Mouse (Mus musculus) cerebellum, postnatal 36 days (tissue): ENCODE measurements around the gene Soat1.
"Not testable (repeated sequence)": the region's sequence is repeated elsewhere in the genome, so short reads cannot be mapped to it uniquely, and the experiment has no call there.

Experiments
- DNase-seq, 2 experiments: peaks; one replicate each; pipeline ENCODE4 v3.0.0; 2021 to 2022; ENCODE audit warnings: mixed read lengths in 2 of 2

The Soat1 gene

DNA sequence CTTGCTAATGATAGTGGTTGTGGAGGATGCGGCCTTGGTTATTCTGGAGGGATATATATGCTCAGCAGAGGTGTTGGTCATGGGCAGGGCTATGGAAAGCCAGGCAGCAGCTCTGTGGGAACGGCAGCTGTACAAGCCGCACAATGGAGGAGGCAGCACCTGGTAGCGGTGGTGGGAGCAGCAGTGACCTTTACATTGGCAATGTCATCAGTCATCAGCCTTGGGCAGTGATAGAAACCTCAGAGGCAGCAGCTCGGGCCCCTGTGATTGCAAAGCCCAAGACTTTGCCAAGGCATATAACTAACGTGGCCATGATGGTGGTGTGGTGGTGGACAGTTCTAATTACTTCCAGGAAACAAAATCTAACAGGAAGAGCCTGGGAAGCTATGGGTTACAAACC, 50.6 kb downstream of the Soat1 start:
- no peak for DNase-seq

GRCm38 (mm10) chr1:156422856-156423255, 51.3 kb downstream of the Soat1 start:
- DNase-seq, result no peak

GRCm38 (mm10) chr1:156420671-156421297, 53.3 kb downstream of the Soat1 start, which contains the start of gene Axdnd1:
TSS of gene Axdnd1 (minus strand) at chr1:156421159.
- peak; percentile 80 to 87 for DNase-seq

GRCm38 (mm10) chr1:156418170-156418569, 56.0 kb downstream of the Soat1 start:
- DNase-seq, result no peak

GRCm38 (mm10) chr1:156408521-156408920, 65.6 kb downstream of the Soat1 start:
- DNase-seq, result no peak

- DNase-seq, result no peak
Observed at GRCm38 (mm10) chr1:156408004-156408403, 66.1 kb downstream of the Soat1 start.

- peak; percentile 24 to 35 for DNase-seq
Observed at GRCm38 (mm10) chr1:156403251-156403650, 70.9 kb downstream of the Soat1 start.

DNA sequence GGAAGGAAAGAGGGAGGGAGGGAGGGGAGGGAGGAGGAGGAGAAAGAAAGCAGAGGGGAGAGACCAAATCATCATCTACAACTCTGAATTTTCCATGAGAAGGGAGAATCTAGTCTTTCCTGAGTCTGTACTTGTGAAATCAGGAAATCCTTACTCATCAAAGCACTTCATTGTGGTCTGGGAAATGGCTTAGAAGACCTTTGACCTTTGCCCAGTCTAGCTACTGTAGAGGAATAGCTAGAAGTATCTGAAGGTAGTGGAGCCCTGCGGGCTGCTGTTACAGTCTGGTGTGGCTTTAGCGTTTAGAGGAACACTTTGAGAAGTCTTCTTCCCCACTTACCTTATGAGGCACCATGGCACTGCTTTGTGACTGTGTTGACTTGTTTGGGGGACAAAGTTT, 71.6 kb downstream of the Soat1 start:
- DNase-seq, result no peak

- DNase-seq, result not testable (repeated sequence)
Observed at GRCm38 (mm10) chr1:156400159-156400558, 74.0 kb downstream of the Soat1 start.

- DNase-seq, result no peak
Observed at GRCm38 (mm10) chr1:156393148-156393547, 81.0 kb downstream of the Soat1 start.

- no peak for DNase-seq
Observed at GRCm38 (mm10) chr1:156386880-156387279, 87.3 kb downstream of the Soat1 start.

DNA sequence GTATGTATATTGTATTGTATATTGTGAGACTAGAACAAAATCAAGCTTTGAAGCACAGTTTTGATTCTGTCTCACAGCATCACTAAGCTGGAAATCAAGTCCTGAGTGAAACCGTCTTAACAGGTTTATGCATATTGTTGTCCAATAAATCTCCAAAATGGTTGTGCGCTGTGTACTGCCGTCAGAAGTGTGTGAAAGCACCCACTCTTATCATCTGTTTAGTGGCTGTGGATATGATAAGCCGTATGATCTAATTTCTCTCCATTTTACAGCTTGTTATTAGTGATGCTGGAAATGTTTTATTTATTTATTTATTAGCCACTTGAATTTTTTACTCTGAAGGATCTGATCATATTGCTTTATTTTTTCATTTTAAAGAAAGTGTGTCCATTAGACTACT, 87.9 kb downstream of the Soat1 start:
- DNase-seq, result no peak

GRCm38 (mm10) chr1:156381217-156381616, 92.9 kb downstream of the Soat1 start:
- DNase-seq, result no peak
